Comparison of ENCODE assay signal across 26 mouse cellular contexts in the genomic region with DNA sequence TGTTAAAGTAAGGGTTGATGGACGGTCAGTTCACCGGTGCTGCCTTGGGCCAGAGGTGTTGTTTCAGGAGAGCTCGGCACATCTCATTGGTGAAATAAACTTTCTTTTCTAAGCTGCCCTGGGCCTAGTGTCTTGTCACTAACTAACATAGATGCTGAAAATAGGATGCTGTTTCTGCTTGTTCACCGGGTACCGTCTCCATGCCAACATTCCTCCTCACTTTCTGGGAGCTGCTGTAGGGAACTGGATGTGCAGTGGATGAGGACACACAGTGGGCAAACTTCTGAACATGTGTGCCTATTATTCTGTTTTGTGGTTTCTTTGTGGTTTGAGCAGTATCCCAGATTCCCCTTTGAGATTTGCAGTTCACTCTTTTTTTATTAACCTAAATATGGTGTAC. TPM values are rescaled to one million over a fixed set of nuclear protein-coding genes. Genes with fewer than 3 reads are reported as not detected.
A peak's percentile ranks its signal among the peaks of the same experiment; 100 is the strongest.
DNase-seq lines count a peak whose midpoint lies in the region; ATAC-seq and TF ChIP-seq lines count a peak whose summit lies in the region.
"Had no signal": no experiment of that assay in that cellular context is flagged by ENCODE, and none has a peak within 500 bp of the region (broad histone marks: within the 10 kb centered on the region; RNA-seq: fewer than 3 reads in every experiment).

No protein-coding gene starts in this region.

- no peak for TF ChIP-seq CTCF in layer of hippocampus, adult 2 months (conservative IDR thresholded peaks at IDR 0.05)

- H3K27ac ChIP-seq in layer of hippocampus, adult 2 months = peak overlapping the region; percentile 71; the same call in 1 of the 2 replicates
- H3K27ac ChIP-seq: embryonic facial prominence, embryonic 15.5 days; forebrain, embryonic 10.5 days; forebrain, embryonic 15.5 days; heart, embryonic 10.5 days; heart, embryonic 15.5 days; hindbrain, embryonic 13.5 days had no signal

- intact Hi-C loops in left cerebral cortex, postnatal 36 days (cut with DNase I) = no loop called here

- H3K4me3 ChIP-seq in layer of hippocampus, adult 2 months = no peak overlapping the region
- H3K4me3 ChIP-seq: embryonic facial prominence, embryonic 15.5 days; erythroblast, embryonic 14.5 days; forebrain, embryonic 10.5 days; forebrain, embryonic 15.5 days; heart, embryonic 10.5 days; heart, embryonic 15.5 days; hindbrain, embryonic 13.5 days had no signal

- ATAC-seq in frontal cortex, adult (ENCODE audit: low TSS enrichment) = peak; percentile 91
- ATAC-seq: CD4-positive, CD25-positive, alpha-beta regulatory T cell, adult 4 months; forebrain, embryonic 15.5 days had no signal

- no peak for DNase-seq in frontal cortex, postnatal 14 days (ENCODE audit: low spot score in 2 of 2)
- peak in 1 of 2 experiments; percentile 41 for DNase-seq in layer of hippocampus, adult 2 months (ENCODE audit: low spot score in 2 of 2)
- DNase-seq in layer of hippocampus, adult 9-10 months (ENCODE audit: low spot score) = no peak
- DNase-seq in right cerebral cortex, adult 18-20 months = peak; percentile 76
- DNase-seq in right cerebral cortex, postnatal 4 days = no peak
- peak; percentile 44 to 46 for DNase-seq in left cerebral cortex, postnatal 36 days (ENCODE audit: low spot score in 2 of 2)
- no peak for DNase-seq in thymus, postnatal 14 days
- DNase-seq: adrenal gland, adult 8-10 months; adrenal gland, postnatal 36 days; B cell, adult 2 months; cerebellum, adult 11 months; cerebellum, adult 8-10 months; cerebellum, postnatal 14 days; embryo, embryonic 11 days; gastrocnemius, postnatal 36 days; heart, adult 18-20 months; heart, postnatal 14 days had no signal

RNA-seq across cellular contexts. Expression of a gene that starts 6.9 kb away (rescaled TPM):
- 100 to 1,000 TPM; 232 to 246 TPM for total RNA-seq in layer of hippocampus, adult 2 months (2021)
- 100 to 1,000 TPM; 209 to 247 TPM for total RNA-seq in left cerebral cortex, postnatal 36 days (2021)

RNA-seq across cellular contexts. Expression of a gene that starts 19.4 kb away (rescaled TPM):
- total RNA-seq in layer of hippocampus, adult 2 months (2021) = 10 to 100 TPM; 78.3 to 81.7 TPM
- total RNA-seq in left cerebral cortex, postnatal 36 days (2021) = 10 to 100 TPM; 72.5 to 79.6 TPM

Comparison
In these comparisons a context has a peak if more than half of its experiments do, and no peak if none do; other contexts are left out.
1. DNase-seq: peak in right cerebral cortex, adult 18-20 months (single experiment) and left cerebral cortex, postnatal 36 days (2 of 2); none in frontal cortex, postnatal 14 days (0 of 2), layer of hippocampus, adult 9-10 months (single experiment), right cerebral cortex, postnatal 4 days (single experiment) and thymus, postnatal 14 days (single experiment).